Mouse (Mus musculus) testis, postnatal 14 days (tissue): ENCODE results near the gene Smad6.

Source experiments
- DNase-seq: peaks from one replicate; pipeline ENCODE4 v3.0.0; 2021; ENCODE audit warnings: low spot score

Smad6 gene

GRCm38 (mm10) chr9:63959129-63959932 lies 62.5 kb downstream of the Smad6 start:
- no peak for DNase-seq

GRCm38 (mm10) chr9:63958337-63959030 lies 63.4 kb downstream of the Smad6 start:
- no peak for DNase-seq

DNA sequence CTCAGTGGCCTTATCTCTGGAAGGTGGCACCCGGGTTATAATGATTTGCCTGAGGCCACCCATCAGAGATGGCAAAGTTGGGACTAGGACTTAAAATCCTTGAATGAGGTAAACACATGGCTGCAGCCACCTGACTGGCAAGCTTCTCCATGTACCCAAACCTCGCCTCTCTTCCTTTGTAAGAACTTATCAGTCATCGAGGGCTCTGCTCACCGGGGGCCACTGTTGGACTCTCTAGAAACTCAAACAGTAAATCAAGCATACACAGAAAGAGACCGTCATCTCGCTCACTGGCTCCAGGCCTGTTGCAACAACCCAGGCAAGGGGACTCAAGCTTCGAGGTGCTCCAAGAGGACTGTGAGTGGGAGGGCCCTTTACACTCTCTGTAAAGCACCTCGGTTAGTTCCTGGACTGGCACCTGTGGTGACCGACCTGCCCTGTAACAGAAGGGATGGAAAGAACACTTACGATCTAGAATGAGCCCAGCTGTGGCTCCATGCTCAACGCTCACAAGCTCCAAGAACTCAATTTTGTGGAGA lies 64.1 kb downstream of the Smad6 start:
- no peak for DNase-seq

- peak; percentile 60 for DNase-seq
These were observed 65.8 kb downstream of the Smad6 start for GRCm38 (mm10) chr9:63956052-63956451.

DNA sequence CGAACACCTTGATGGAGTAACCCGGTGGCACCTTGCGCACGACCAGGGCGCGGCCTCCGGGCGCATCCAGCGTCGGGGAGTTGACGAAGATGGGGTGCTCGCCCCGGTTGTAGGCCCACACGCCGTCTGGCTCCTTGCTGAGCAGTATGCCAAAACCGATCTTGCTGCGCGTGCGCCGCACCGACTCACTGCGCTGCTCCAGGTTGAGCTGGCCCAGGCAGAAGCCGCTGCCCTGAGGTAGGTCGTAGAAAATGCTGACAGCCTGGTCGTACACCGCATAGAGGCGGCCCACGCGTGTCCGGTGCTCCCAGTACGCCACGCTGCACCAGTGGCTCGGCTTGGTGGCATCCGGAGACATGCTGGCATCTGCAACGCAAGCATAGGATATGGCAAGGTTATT lies 68.2 kb downstream of the Smad6 start:
- no peak for DNase-seq

GRCm38 (mm10) chr9:63952591-63952990 lies 69.3 kb downstream of the Smad6 start:
- DNase-seq = no peak

DNA sequence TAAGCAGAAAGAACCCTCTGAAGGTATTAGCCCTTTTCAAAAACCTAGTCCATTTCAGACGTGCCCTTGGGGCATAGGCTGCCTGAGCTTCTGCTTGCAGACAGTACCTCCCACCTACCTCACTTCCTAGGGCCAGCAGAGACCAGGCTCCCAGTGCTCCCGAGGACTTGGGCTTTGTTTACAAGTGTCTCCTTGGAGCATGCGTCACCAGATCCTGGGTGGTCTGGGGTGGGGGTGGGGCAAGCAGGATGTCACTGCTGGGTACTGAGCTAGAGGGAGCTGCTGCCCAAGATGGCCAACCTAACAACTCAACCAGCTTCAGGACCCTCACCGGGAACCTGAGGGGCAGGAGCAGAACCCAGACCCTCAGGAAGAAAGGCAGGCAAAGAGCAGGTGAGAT lies 71.5 kb downstream of the Smad6 start:
- DNase-seq = no peak

GRCm38 (mm10) chr9:63949393-63949792 lies 72.5 kb downstream of the Smad6 start:
- no peak for DNase-seq

- DNase-seq = no peak
These were observed 79.3 kb downstream of the Smad6 start for GRCm38 (mm10) chr9:63942608-63942982.

DNA sequence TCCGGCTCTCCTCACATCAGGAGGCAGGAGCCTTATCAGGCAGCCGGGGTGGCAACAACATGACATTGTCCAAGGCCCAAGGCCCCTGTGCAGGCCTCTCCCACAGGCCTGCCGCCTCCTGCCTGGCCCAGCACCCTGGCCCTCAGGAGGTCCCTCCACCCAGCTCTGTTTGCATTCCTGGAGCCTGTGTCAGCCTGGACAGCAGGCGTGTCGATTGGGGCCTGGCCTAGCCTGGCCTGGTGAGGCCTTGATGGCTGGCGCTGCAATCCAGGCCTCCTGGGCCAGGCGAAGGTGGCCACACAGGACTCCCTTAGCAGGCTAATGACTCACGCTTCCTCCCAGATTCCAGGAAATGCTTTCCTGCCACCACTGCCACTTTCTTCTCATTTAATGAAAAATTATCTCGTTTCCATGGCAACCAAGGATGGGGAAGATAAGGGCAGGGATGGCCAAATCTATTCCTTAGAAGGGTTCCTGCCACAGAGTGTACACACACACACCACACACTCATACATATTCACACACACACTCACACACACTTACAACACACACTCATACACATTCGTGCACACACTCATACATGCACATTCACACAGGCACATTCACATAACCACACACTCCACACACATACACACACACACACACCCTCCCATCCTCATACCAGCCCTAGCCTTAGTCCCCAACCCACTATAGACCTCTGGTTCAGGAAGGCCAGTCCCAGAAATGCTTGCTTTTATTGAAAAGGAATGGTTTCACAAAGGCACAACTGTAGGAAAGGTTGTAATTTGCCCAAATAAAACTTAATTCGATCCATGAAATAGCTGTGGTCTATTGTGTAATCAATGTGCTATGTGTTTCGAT lies 79.9 kb downstream of the Smad6 start:
- DNase-seq = peak; percentile 73

- DNase-seq = no peak
These were observed 85.6 kb downstream of the Smad6 start for GRCm38 (mm10) chr9:63936256-63936655.

GRCm38 (mm10) chr9:63933068-63933467 lies 88.8 kb downstream of the Smad6 start:
- DNase-seq = no peak

- no peak for DNase-seq
These were observed 94.4 kb downstream of the Smad6 start for GRCm38 (mm10) chr9:63927340-63928049.

DNA sequence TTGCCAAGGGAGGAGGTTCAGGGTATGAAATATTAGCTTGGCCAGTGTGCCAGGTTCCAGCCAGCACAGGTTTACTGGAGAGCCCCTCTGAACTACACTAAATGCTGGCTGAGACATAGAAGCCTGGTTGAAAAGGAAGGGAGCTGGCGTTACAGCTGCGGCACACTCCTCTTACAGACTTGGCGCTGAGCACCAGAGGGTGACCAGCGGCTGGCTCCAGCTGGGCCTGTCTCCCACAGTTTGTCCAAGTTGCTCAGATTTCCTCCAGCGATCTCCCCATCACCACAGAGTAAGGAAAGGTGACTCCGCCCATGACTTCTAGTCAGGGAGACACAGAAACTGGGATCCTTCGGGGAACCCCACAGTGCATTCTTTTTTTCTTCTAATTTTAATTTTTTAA lies 95.5 kb downstream of the Smad6 start:
- no peak for DNase-seq

- no peak for DNase-seq
These were observed 98.6 kb downstream of the Smad6 start for GRCm38 (mm10) chr9:63923190-63923717.

GRCm38 (mm10) chr9:63919708-63920107 lies 102.2 kb downstream of the Smad6 start:
- no peak for DNase-seq

DNA sequence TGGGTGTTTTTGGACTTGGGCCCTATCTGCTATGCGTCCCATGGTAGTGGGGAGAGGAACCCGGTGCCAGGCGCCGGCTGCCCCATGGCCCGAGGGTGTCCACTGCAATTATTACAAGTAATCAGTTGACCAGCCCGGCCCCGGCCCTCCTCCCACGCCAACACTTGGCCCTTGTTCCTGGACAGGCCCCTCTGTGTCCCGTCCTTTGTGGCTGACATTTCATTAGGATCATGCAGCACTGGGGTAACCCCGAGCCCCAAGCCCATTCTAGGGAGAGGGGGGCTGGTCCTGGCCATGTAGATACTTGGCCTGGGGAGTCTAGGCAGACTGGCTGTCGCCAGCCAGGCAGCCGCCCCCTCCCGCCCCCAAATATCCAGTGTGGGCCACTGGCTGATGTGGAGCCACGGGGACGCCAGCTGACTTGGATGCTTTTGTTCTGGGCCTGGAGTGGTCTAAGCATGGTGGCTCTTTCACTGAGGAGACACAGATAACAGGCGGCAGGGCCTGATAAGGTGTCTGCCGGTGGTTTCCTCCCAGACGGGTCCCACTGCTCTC lies 102.8 kb downstream of the Smad6 start:
- no peak for DNase-seq

DNA sequence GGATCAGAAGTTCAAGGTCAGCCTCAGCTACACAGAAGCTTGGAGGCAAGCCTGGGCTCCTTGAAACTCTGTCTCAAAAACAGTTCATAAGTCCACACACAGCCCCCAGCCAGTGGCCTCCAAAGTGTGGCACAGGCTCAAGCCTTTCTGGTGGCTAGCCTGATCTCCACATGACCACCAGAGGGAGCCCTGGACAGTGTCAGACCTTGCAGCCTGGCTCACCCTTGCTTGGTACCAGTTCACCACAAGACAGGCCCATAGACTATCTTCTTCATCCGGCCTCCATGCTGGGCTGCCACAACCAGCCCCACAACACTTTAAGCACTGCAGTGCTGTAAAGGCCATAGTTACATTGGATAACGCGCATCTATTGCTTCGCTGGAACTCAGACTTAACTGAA lies 103.6 kb downstream of the Smad6 start:
- DNase-seq = peak; percentile 69

DNA sequence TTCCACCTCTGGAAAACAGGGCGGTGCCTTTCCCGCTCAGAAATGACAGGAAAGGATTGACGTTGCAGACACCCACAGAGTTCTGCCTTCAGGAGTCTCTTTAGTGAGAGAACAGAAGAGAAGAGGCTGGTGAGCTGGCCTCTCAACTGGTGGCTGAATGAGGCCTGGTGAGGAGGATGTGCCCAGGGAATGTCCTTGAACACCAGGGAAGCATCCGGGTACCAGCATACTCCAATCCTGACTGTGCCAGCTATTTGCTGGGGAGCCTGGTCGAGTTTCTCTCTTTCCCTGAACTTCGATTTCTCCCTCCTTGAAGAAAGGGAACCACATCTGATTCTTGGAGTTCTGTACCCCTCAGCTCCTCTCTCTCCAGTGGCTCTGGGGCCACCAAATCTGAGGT lies 105.4 kb downstream of the Smad6 start:
- DNase-seq = no peak

GRCm38 (mm10) chr9:63915976-63916375 lies 105.9 kb downstream of the Smad6 start:
- DNase-seq = peak; percentile 38

- DNase-seq = no peak
These were observed 106.9 kb downstream of the Smad6 start for GRCm38 (mm10) chr9:63914944-63915343.
